Mouse (Mus musculus) heart, embryonic 14.5 days (tissue): Measurements from ENCODE around the gene Zfp764. TPM values are rescaled to one million over a fixed set of nuclear protein-coding genes. Genes with fewer than 3 reads are reported as not detected.

ENCODE experiments used
- ATAC-seq: fragments of 200-750 bp; cut with Nextera tagmentation; 2 replicates; pipeline ENCODE4 v1.8.0; 2017; ENCODE audit warnings: low read depth, moderate TSS enrichment; ENCODE audit not compliant: insufficient number of reproducible peaks, insufficient read depth, low FRiP score
- H3K27ac ChIP-seq, 2 experiments: fragments of 200-500 bp in 1 of 2; fragments of 300-500 bp in 1 of 2; sonication (generic) in 1 of 2; replicated peaks in 1 of 2; 2 replicates each; pipeline ENCODE4 v1.5.1; 2012 to 2014; ENCODE audit warnings: low read depth in 2 of 2, low read length in 2 of 2, control low read depth in 1 of 2, mild to moderate bottlenecking in 1 of 2, mixed read lengths in 1 of 2; ENCODE audit not compliant: control insufficient read depth in 1 of 2, insufficient read depth in 1 of 2
- H3K27me3 ChIP-seq: fragments of 300-500 bp; sonication (generic); 2 replicates; pipeline ENCODE4 v1.6.1; 2014; ENCODE audit warnings: mild to moderate bottlenecking, low read length, control low read depth; ENCODE audit not compliant: control insufficient read depth, insufficient read depth
- H3K36me3 ChIP-seq: fragments of 300-500 bp; sonication (generic); 2 replicates; pipeline ENCODE4 v1.6.1; 2014; ENCODE audit warnings: mild to moderate bottlenecking, control low read depth, low read length, mixed read lengths; ENCODE audit not compliant: control insufficient read depth, insufficient read depth
- H3K4me1 ChIP-seq, 2 experiments: fragments of 200-500 bp in 1 of 2; fragments of 300-500 bp in 1 of 2; sonication (generic) in 1 of 2; 2 replicates each; pipeline ENCODE4 v1.6.1; 2012 to 2014; ENCODE audit warnings: low read length in 2 of 2, control low read depth in 1 of 2, mixed read lengths in 1 of 2; ENCODE audit not compliant: control insufficient read depth in 2 of 2, insufficient read depth in 2 of 2
- H3K4me2 ChIP-seq: fragments of 300-500 bp; sonication (generic); 2 replicates; pipeline ENCODE4 v1.6.1; 2014; ENCODE audit warnings: mild to moderate bottlenecking, low read length
- H3K4me3 ChIP-seq, 2 experiments: fragments of 200-500 bp in 1 of 2; fragments of 300-500 bp in 1 of 2; sonication (generic) in 1 of 2; 2 replicates each; pipeline ENCODE4 v1.5.1; 2012 to 2014; ENCODE audit warnings: low read length in 2 of 2, mild to moderate bottlenecking in 2 of 2, control low read depth in 1 of 2, low read depth in 1 of 2, moderate library complexity in 1 of 2; ENCODE audit not compliant: control insufficient read depth in 1 of 2, insufficient read depth in 1 of 2
- H3K9ac ChIP-seq: fragments of 300-500 bp; sonication (generic); 2 replicates; pipeline ENCODE4 v1.6.1; 2014; ENCODE audit warnings: mild to moderate bottlenecking, low read length
- H3K9me3 ChIP-seq: fragments of 300-500 bp; sonication (generic); 2 replicates; pipeline ENCODE4 v1.6.1; 2016; ENCODE audit warnings: low read length, control low read depth; ENCODE audit not compliant: control insufficient read depth
- WGBS: fragments of 180-500 bp; shearing (Covaris S2); extraction: QIAGEN DNeasy Blood & Tissue Kit; methylation state at CpG from one replicate; pipeline ENCODE4 v1.1.7; 2014; 5-methylcytosine and 5-hydroxymethylcytosine counted together
- polyA plus RNA-seq: library from polyadenylated mRNA; unstranded; fragments of >200 nt; fragmentation: Nextera tagmentation; extraction: Ambion mirVana; gene quantifications from 2 replicates; pipeline ENCODE4 v1.2.1, GENCODE M21; 2014

Zfp764 gene
- polyA plus RNA-seq, 1 experiment from 2014 or later, result 5.8 TPM

DNA sequence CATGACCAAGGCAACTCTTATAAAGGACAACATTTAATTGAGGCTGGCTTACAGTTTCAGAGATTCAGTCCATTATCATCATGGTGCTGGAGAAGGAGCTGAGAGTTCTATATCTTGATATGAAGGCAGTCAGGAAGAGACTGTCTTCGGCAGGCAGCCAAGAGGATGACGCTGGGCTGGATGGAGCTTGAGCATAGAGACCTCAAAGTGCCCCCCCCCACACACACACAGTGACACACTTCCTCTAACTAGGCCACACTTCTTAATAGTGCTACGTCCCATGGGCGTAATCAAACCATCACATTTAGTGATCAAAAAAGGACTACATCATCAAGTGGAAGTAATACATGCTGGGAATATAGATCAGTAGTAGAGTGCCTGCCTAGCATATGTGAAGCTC is 28.6 kb upstream of the Zfp764 start:
- Histone ChIP-seq H3K4me2 (no peak overlapping the region), H3K9me3 (peaks cover 5% of the 10 kb centered on the region), H3K4me3 (no peak overlapping the region), H3K9ac (no peak overlapping the region), H3K27ac (no peak overlapping the region), H3K4me1 (no peaks in the 10 kb centered on the region), H3K36me3 (no peaks in the 10 kb centered on the region), H3K27me3 (no peaks in the 10 kb centered on the region)
- 80% methylated on average over 4 of the region's 4 CpGs for WGBS
- ATAC-seq, result no peak

DNA sequence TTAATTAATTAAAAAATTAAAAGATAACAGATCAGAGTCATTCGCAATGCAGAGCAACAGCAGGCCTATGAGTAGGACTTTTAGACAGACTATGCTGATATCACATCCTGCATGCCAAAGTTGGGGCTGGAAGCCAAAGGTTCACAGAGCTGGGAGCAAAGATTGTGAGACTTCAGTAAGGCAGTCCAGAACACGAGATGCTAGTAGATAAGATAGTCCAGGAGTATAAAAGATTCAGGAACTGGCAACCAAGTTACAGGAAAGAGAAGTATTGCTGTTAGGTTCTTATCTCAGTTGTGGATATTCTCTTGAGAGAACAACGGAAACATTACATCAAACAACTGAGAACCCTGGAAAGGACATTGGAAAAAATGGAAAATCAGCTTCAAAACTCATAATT is 19.7 kb upstream of the Zfp764 start:
- peaks cover 7% of the 10 kb centered on the region; the same call in 1 of the 2 replicates for H3K27me3 ChIP-seq
- H3K27ac ChIP-seq, result no peak overlapping the region
- H3K36me3 ChIP-seq, result no peaks in the 10 kb centered on the region
- no peak overlapping the region for H3K9ac ChIP-seq
- peaks cover 0 to under 1% of the 10 kb centered on the region in 2 experiments; a peak in 2 of 4 replicates for H3K4me1 ChIP-seq
- H3K9me3 ChIP-seq, result no peaks in the 10 kb centered on the region
- no peak overlapping the region for H3K4me2 ChIP-seq
- H3K4me3 ChIP-seq, result no peak overlapping the region
- ATAC-seq, result no peak
- WGBS, result 45% methylated on average over 3 of the region's 3 CpGs

DNA sequence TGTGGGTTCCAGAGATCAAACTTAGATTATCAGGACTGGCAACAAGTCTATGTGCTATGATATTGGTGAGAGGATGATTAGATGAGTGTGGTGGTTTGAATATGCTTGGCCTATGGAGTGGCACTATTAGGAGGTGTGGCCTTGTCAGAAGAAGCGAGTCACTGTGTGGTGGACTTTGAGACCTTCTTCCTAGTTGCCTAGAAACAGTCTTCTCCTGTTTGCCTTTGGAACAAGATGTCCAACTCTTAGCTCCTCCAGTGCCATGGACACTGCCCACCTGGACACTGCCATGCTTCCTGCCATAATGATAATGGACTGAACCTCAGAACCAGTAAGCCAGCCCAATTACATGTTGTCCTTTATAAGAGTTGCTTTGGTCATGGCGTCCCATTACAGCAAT is 19.3 kb upstream of the Zfp764 start:
- no peak overlapping the region for H3K4me2 ChIP-seq
- H3K9ac ChIP-seq, result no peak overlapping the region
- H3K4me1 ChIP-seq, result peaks cover 0 to 5% of the 10 kb centered on the region in 2 experiments; a peak in 2 of 4 replicates
- no peak overlapping the region for H3K27ac ChIP-seq
- no peak for ATAC-seq
- H3K27me3 ChIP-seq, result peaks cover 7% of the 10 kb centered on the region; the same call in 1 of the 2 replicates
- H3K4me3 ChIP-seq, result no peak overlapping the region
- H3K9me3 ChIP-seq, result no peaks in the 10 kb centered on the region
- 79% methylated on average over 2 of the region's 2 CpGs for WGBS
- no peaks in the 10 kb centered on the region for H3K36me3 ChIP-seq

DNA sequence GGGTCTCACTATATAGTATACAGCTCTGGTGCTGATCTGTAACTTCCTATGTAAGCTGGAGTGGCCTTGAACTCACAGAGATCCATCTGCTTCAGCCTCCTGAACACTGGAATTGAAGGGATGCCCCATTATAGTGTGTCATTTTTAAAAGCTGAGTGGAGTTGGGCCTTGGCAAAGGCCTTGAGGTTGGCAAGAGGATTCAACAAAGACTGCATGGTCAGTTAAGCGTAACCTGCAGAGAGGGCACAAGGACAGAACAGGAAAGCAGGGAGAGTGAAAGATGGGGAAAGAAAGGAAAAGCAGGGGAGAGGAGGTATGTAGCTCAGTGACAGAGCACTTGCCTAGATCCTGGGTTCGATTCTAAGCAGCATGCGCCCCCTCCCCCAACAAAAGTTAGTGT is 18.7 kb upstream of the Zfp764 start:
- H3K36me3 ChIP-seq, result no peaks in the 10 kb centered on the region
- H3K4me3 ChIP-seq, result no peak overlapping the region
- H3K4me2 ChIP-seq, result no peak overlapping the region
- no peak overlapping the region for H3K27ac ChIP-seq
- H3K9me3 ChIP-seq, result no peaks in the 10 kb centered on the region
- H3K4me1 ChIP-seq, result peaks cover 0 to 6% of the 10 kb centered on the region in 2 experiments; a peak in 2 of 4 replicates
- WGBS, result 84% methylated on average over 3 of the region's 3 CpGs
- peaks cover 7% of the 10 kb centered on the region; the same call in 1 of the 2 replicates for H3K27me3 ChIP-seq
- no peak for ATAC-seq
- no peak overlapping the region for H3K9ac ChIP-seq

DNA sequence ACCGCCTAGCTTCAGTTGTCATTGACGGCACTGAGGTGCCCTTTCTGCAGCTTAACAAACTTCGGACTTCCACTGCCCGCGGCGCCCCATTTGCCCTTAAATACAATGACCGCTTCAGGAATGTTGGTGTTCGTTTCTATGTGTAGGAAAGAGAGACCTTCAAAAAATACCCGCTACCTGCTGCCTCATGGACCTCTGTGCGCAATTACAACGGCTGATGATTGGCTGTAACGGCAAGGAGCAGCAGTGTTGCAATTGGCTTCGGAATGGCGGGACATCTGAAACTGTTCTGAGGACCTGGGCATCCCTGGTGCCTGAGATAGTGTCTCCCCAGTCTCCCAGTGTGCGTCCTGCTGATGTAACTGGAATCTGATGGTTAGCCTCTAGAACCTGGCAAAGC is 15.6 kb upstream of the Zfp764 start:
- peak overlapping the region; percentile 87 for H3K9ac ChIP-seq
- H3K36me3 ChIP-seq, result peaks cover 16% of the 10 kb centered on the region
- no peak overlapping the region for H3K27ac ChIP-seq
- H3K4me3 ChIP-seq, result peak overlapping the region; percentile 77 to 80
- peak overlapping the region; percentile 94 for H3K4me2 ChIP-seq
- WGBS, result 1% methylated on average over 15 of the region's 15 CpGs
- H3K4me1 ChIP-seq, result peaks cover 0 to 6% of the 10 kb centered on the region in 2 experiments; a peak in 2 of 4 replicates
- no peaks in the 10 kb centered on the region for H3K9me3 ChIP-seq
- peaks cover 7% of the 10 kb centered on the region; the same call in 1 of the 2 replicates for H3K27me3 ChIP-seq
- ATAC-seq, result no peak

DNA sequence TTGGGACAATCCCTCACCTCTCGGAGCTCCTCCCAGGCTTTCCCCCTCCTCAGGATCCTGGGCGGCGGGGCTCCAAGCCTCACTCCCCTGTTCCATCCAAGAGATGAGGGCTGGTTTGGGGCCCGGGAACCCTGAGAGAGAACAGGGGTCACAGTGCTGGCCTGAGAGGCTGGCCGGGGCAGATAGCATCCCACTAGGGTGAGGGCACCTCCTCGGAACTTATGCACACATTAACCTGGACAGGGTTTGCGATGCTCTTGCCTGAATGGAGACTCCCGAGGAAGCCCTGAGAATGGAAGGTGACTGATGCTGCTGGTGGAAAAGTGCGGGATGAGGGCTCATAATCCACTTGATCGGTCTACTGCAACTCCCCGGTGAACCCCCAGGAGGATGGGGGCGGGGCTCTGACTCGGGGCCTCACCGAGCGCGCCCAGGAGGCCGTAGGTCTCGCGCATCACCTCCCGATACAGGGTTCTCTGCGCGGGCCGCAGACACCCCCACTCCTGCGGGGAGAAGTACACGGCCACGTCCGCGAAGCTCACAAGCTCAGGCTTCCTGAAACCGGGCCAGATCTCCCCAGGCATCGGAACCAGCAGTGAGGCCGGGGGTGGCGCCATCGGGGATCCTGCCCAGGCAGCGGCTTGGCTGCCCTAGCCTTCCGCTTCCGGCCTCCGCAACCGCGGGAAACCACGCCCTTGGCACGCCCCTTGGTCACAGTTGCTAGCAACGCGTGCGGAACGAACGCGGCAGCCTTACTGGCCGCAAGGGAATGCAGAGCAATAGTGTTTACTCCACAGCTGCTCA is 15.0 kb upstream of the Zfp764 start, which contains the start of gene Zfp688:
Zfp688 (minus strand) TSS at position 681 of the 804 bp plus-strand sequence.
- H3K36me3 ChIP-seq, result peaks cover 16% of the 10 kb centered on the region
- 2% methylated on average over 48 of the region's 48 CpGs for WGBS
- peaks cover 0 to 6% of the 10 kb centered on the region in 2 experiments; a peak in 2 of 4 replicates for H3K4me1 ChIP-seq
- H3K27ac ChIP-seq, result 0 out of 4 replicates have a peak within 1 kb of the TSS, but pooled peaks have one; percentile 31 to 35
- peaks cover 7% of the 10 kb centered on the region; the same call in 1 of the 2 replicates for H3K27me3 ChIP-seq
- peak within 1 kb of the TSS; percentile 77 to 80 for H3K4me3 ChIP-seq
- peak; percentile 89 for ATAC-seq
- no peaks in the 10 kb centered on the region for H3K9me3 ChIP-seq
- peak within 1 kb of the TSS; percentile 87 for H3K9ac ChIP-seq
- peak within 1 kb of the TSS; percentile 94 for H3K4me2 ChIP-seq

DNA sequence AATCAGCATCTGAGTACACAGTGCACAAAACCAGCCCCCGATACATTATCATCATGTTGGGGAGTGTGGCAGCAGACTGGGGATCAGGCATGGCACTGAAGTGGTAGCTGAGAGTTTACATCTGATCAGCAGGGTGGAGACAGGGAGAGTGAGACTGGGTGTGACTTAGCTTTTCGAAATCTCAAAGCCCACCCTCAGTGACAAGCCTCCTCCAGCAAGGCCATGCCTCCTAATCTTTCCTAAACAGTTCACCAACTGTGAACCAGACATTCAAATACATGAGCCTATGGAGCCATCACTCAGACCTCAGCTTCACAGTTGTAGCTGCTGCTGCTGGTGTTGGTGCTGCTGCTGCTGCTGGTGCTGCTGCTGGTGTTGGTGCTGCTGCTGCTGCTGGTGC is 4.8 kb upstream of the Zfp764 start:
- Histone ChIP-seq H3K27ac (no peak overlapping the region), H3K36me3 (no peaks in the 10 kb centered on the region), H3K4me1 (no peaks in the 10 kb centered on the region), H3K4me2 (no peak overlapping the region), H3K9ac (no peak overlapping the region), H3K9me3 (no peaks in the 10 kb centered on the region), H3K4me3 (no peak overlapping the region), H3K27me3 (no peaks in the 10 kb centered on the region)
- WGBS, result 58% methylated on average over 2 of the region's 2 CpGs
- no peak for ATAC-seq
